Mouse (Mus musculus): ENCODE results near the gene Tesmin. TPM values are rescaled to one million over a fixed set of nuclear protein-coding genes. Genes with fewer than 3 reads are reported as not detected.
A peak's percentile ranks its signal among the peaks of the same experiment; 100 is the strongest.

Gene Tesmin
- polyA plus RNA-seq, 1 experiment from 2014 or later = 0.51 TPM

GRCm38 (mm10) chr19:3402390-3402789 is 13.7 kb downstream of the Tesmin start:
- H3K36me3 ChIP-seq (ENCODE audit: control insufficient read depth, insufficient read depth, low read length) = no peaks in the 10 kb centered on the region
- ATAC-seq (replicated peaks; ENCODE audit: low FRiP score, low TSS enrichment, low read depth) = no peak
- 76% methylated on average over 6 of the region's 6 CpGs for WGBS
- H3K9ac ChIP-seq (ENCODE audit: low read length) = no peak overlapping the region
- H3K9me3 ChIP-seq (ENCODE audit: control insufficient read depth, low read length) = no peaks in the 10 kb centered on the region
- H3K4me2 ChIP-seq (ENCODE audit: low read length) = no peak overlapping the region
- H3K27ac ChIP-seq (ENCODE audit: low read depth) = no peak overlapping the region
- no peak overlapping the region for H3K4me3 ChIP-seq (ENCODE audit: low read depth, low read length)
- no peak for DNase-seq (ENCODE audit: low spot score)
- H3K4me1 ChIP-seq (replicated peaks; ENCODE audit: control insufficient read depth, insufficient read depth, low read length) = no peaks in the 10 kb centered on the region
- H3K27me3 ChIP-seq (replicated peaks; ENCODE audit: control insufficient read depth, insufficient read depth, low read length) = no peaks in the 10 kb centered on the region

GRCm38 (mm10) chr19:3404030-3404429 is 15.4 kb downstream of the Tesmin start:
- DNase-seq (ENCODE audit: low spot score) = no peak
- H3K4me2 ChIP-seq (ENCODE audit: low read length) = no peak overlapping the region
- WGBS = 79% methylated on average over 7 of the region's 7 CpGs
- no peak overlapping the region for H3K9ac ChIP-seq (ENCODE audit: low read length)
- ATAC-seq (replicated peaks; ENCODE audit: low FRiP score, low TSS enrichment, low read depth) = no peak
- H3K27ac ChIP-seq (ENCODE audit: low read depth) = no peak overlapping the region
- H3K4me1 ChIP-seq (replicated peaks; ENCODE audit: control insufficient read depth, insufficient read depth, low read length) = no peaks in the 10 kb centered on the region
- no peaks in the 10 kb centered on the region for H3K36me3 ChIP-seq (ENCODE audit: control insufficient read depth, insufficient read depth, low read length)
- H3K4me3 ChIP-seq (ENCODE audit: low read depth, low read length) = no peak overlapping the region
- H3K9me3 ChIP-seq (ENCODE audit: control insufficient read depth, low read length) = no peaks in the 10 kb centered on the region
- no peaks in the 10 kb centered on the region for H3K27me3 ChIP-seq (replicated peaks; ENCODE audit: control insufficient read depth, insufficient read depth, low read length)

GRCm38 (mm10) chr19:3405531-3406281 is 17.0 kb downstream of the Tesmin start:
- no peak for DNase-seq (ENCODE audit: low spot score)
- no peak for ATAC-seq (replicated peaks; ENCODE audit: low FRiP score, low TSS enrichment, low read depth)
- WGBS = 62% methylated on average over 1 of the region's 1 CpGs
- Histone ChIP-seq H3K27me3 (replicated peaks; ENCODE audit: control insufficient read depth, insufficient read depth, low read length) (no peaks in the 10 kb centered on the region), H3K4me1 (replicated peaks; ENCODE audit: control insufficient read depth, insufficient read depth, low read length) (no peaks in the 10 kb centered on the region), H3K4me2 (ENCODE audit: low read length) (no peak overlapping the region), H3K36me3 (ENCODE audit: control insufficient read depth, insufficient read depth, low read length) (no peaks in the 10 kb centered on the region), H3K9ac (ENCODE audit: low read length) (no peak overlapping the region), H3K9me3 (ENCODE audit: control insufficient read depth, low read length) (no peaks in the 10 kb centered on the region), H3K27ac (ENCODE audit: low read depth) (no peak overlapping the region), H3K4me3 (ENCODE audit: low read depth, low read length) (no peak overlapping the region)

- ATAC-seq (replicated peaks; ENCODE audit: low FRiP score, low TSS enrichment, low read depth) = peak; percentile 40; the same call in 1 of the 2 replicates
- Histone ChIP-seq H3K27me3 (replicated peaks; ENCODE audit: control insufficient read depth, insufficient read depth, low read length) (peaks cover 26% of the 10 kb centered on the region), H3K4me2 (ENCODE audit: low read length) (peak within 1 kb of the TSS; percentile 53), H3K4me1 (replicated peaks; ENCODE audit: control insufficient read depth, insufficient read depth, low read length) (no peaks in the 10 kb centered on the region), H3K4me3 (ENCODE audit: low read depth, low read length) (peak within 1 kb of the TSS; percentile 31), H3K9ac (ENCODE audit: low read length) (peak within 1 kb of the TSS; percentile 23; the same call in 1 of the 2 replicates), H3K27ac (ENCODE audit: low read depth) (no peak within 1 kb of the TSS), H3K36me3 (ENCODE audit: control insufficient read depth, insufficient read depth, low read length) (no peaks in the 10 kb centered on the region), H3K9me3 (ENCODE audit: control insufficient read depth, low read length) (0 out of 2 replicates have a peak, but pooled peaks cover 3% of the 10 kb centered on the region)
- 2% methylated on average over 37 of the region's 37 CpGs for WGBS
- DNase-seq (ENCODE audit: low spot score) = peak; percentile 62
Observed at GRCm38 (mm10) chr19:3414268-3414733, 25.6 kb downstream of the Tesmin start, which contains the start of gene Gal. Gene Gal (minus strand): TSS chr19:3414544.

GRCm38 (mm10) chr19:3419251-3419650 is 30.6 kb downstream of the Tesmin start:
- Histone ChIP-seq H3K36me3 (ENCODE audit: control insufficient read depth, insufficient read depth, low read length) (no peaks in the 10 kb centered on the region), H3K9me3 (ENCODE audit: control insufficient read depth, low read length) (0 out of 2 replicates have a peak, but pooled peaks cover 3% of the 10 kb centered on the region), H3K27me3 (replicated peaks; ENCODE audit: control insufficient read depth, insufficient read depth, low read length) (0 out of 2 replicates have a peak, but pooled peaks cover 14% of the 10 kb centered on the region), H3K4me3 (ENCODE audit: low read depth, low read length) (no peak overlapping the region), H3K4me1 (replicated peaks; ENCODE audit: control insufficient read depth, insufficient read depth, low read length) (no peaks in the 10 kb centered on the region), H3K27ac (ENCODE audit: low read depth) (no peak overlapping the region), H3K4me2 (ENCODE audit: low read length) (no peak overlapping the region), H3K9ac (ENCODE audit: low read length) (no peak overlapping the region)
- WGBS = 37% methylated on average over 5 of the region's 5 CpGs
- ATAC-seq (replicated peaks; ENCODE audit: low FRiP score, low TSS enrichment, low read depth) = peak; percentile 63; the same call in 1 of the 2 replicates
- DNase-seq (ENCODE audit: low spot score) = no peak

- WGBS = 72% methylated on average over 6 of the region's 6 CpGs
- ATAC-seq (replicated peaks; ENCODE audit: low FRiP score, low TSS enrichment, low read depth) (no peak), DNase-seq (ENCODE audit: low spot score) (no peak)
- H3K9ac ChIP-seq (ENCODE audit: low read length) = no peak overlapping the region
- no peaks in the 10 kb centered on the region for H3K36me3 ChIP-seq (ENCODE audit: control insufficient read depth, insufficient read depth, low read length)
- 0 out of 2 replicates have a peak, but pooled peaks cover 3% of the 10 kb centered on the region for H3K9me3 ChIP-seq (ENCODE audit: control insufficient read depth, low read length)
- no peak overlapping the region for H3K27ac ChIP-seq (ENCODE audit: low read depth)
- H3K4me1 ChIP-seq (replicated peaks; ENCODE audit: control insufficient read depth, insufficient read depth, low read length) = no peaks in the 10 kb centered on the region
- H3K27me3 ChIP-seq (replicated peaks; ENCODE audit: control insufficient read depth, insufficient read depth, low read length) = no peaks in the 10 kb centered on the region
- H3K4me3 ChIP-seq (ENCODE audit: low read depth, low read length) = no peak overlapping the region
- no peak overlapping the region for H3K4me2 ChIP-seq (ENCODE audit: low read length)
Observed at GRCm38 (mm10) chr19:3422488-3422887, 33.8 kb downstream of the Tesmin start.

- no peak overlapping the region for H3K27ac ChIP-seq (ENCODE audit: low read depth)
- no peak for DNase-seq (ENCODE audit: low spot score)
- ATAC-seq (replicated peaks; ENCODE audit: low FRiP score, low TSS enrichment, low read depth) = no peak
- H3K9me3 ChIP-seq (ENCODE audit: control insufficient read depth, low read length) = 0 out of 2 replicates have a peak, but pooled peaks cover 3% of the 10 kb centered on the region
- no peak overlapping the region for H3K4me2 ChIP-seq (ENCODE audit: low read length)
- no peak overlapping the region for H3K4me3 ChIP-seq (ENCODE audit: low read depth, low read length)
- H3K36me3 ChIP-seq (ENCODE audit: control insufficient read depth, insufficient read depth, low read length) = no peaks in the 10 kb centered on the region
- 48% methylated on average over 4 of the region's 4 CpGs for WGBS
- no peak overlapping the region for H3K9ac ChIP-seq (ENCODE audit: low read length)
- no peaks in the 10 kb centered on the region for H3K4me1 ChIP-seq (replicated peaks; ENCODE audit: control insufficient read depth, insufficient read depth, low read length)
- H3K27me3 ChIP-seq (replicated peaks; ENCODE audit: control insufficient read depth, insufficient read depth, low read length) = no peaks in the 10 kb centered on the region
Observed at GRCm38 (mm10) chr19:3422981-3423380, 34.3 kb downstream of the Tesmin start.

- H3K4me3 ChIP-seq (ENCODE audit: low read depth, low read length) = no peak overlapping the region
- DNase-seq (ENCODE audit: low spot score) (no peak), ATAC-seq (replicated peaks; ENCODE audit: low FRiP score, low TSS enrichment, low read depth) (no peak; the same call in 1 of the 2 replicates)
- no peaks in the 10 kb centered on the region for H3K4me1 ChIP-seq (replicated peaks; ENCODE audit: control insufficient read depth, insufficient read depth, low read length)
- WGBS = 57% methylated on average over 2 of the region's 2 CpGs
- no peaks in the 10 kb centered on the region for H3K27me3 ChIP-seq (replicated peaks; ENCODE audit: control insufficient read depth, insufficient read depth, low read length)
- H3K9me3 ChIP-seq (ENCODE audit: control insufficient read depth, low read length) = no peaks in the 10 kb centered on the region
- H3K36me3 ChIP-seq (ENCODE audit: control insufficient read depth, insufficient read depth, low read length) = no peaks in the 10 kb centered on the region
- H3K4me2 ChIP-seq (ENCODE audit: low read length) = no peak overlapping the region
- no peak overlapping the region for H3K9ac ChIP-seq (ENCODE audit: low read length)
- no peak overlapping the region for H3K27ac ChIP-seq (ENCODE audit: low read depth)
Observed at GRCm38 (mm10) chr19:3424214-3424613, 35.6 kb downstream of the Tesmin start.
